9 mouse cellular contexts compared by ENCODE assay signal in genomic region chr9:23462949-23463608, GRCm38 (mm10).
DNase-seq lines count a peak whose midpoint lies in the region; ATAC-seq and TF ChIP-seq lines count a peak whose summit lies in the region.
"Had no signal": no experiment of that assay in that cellular context is flagged by ENCODE, and none has a peak within 500 bp of the region (broad histone marks: within the 10 kb centered on the region; RNA-seq: fewer than 3 reads in every experiment).

No protein-coding gene starts in this region.

- no peak overlapping the region for H3K4me2 ChIP-seq in lung, postnatal 0 days (replicated peaks; ENCODE audit: low read depth, low read length)
- H3K4me2 ChIP-seq in hindbrain, embryonic 15.5 days = no peak overlapping the region

- H3K9ac ChIP-seq in lung, postnatal 0 days (replicated peaks; ENCODE audit: low read depth) = no peak overlapping the region
- no peak overlapping the region for H3K9ac ChIP-seq in hindbrain, embryonic 15.5 days

- TF ChIP-seq POLR2A in lung, adult 2 months (IDR thresholded peaks at IDR 0.05; ENCODE audit: borderline replicate concordance, extremely low read depth, low read depth, low read length) = no peak

- peak; percentile 67 for TF ChIP-seq CTCF in lung, postnatal 0 days (IDR thresholded peaks at IDR 0.05)
- no peak for TF ChIP-seq CTCF in lung, adult 2 months (IDR thresholded peaks at IDR 0.05; ENCODE audit: insufficient read depth, low read length)

- ATAC-seq in lung, postnatal 0 days = no peak
- ATAC-seq in hindbrain, embryonic 15.5 days (ENCODE audit: low FRiP score, low read depth) = peak; percentile 82
- no peak for ATAC-seq in granulocyte monocyte progenitor cell, adult 5-6 weeks (replicated peaks; ENCODE audit: poor library complexity, severe bottlenecking)

- H3K4me1 ChIP-seq in lung, postnatal 0 days (ENCODE audit: insufficient read depth, low read depth, low read length) = no peaks in the 10 kb centered on the region
- peaks cover 4% of the 10 kb centered on the region; the same call in 1 of the 2 replicates for H3K4me1 ChIP-seq in lung, adult 2 months (ENCODE audit: control insufficient read depth, insufficient read depth, low read length)
- H3K4me1 ChIP-seq in hindbrain, embryonic 15.5 days (replicated peaks) = 0 out of 2 replicates have a peak, but pooled peaks cover 3% of the 10 kb centered on the region
- H3K4me1 ChIP-seq: megakaryocyte, embryonic 14.5 days had no signal

- H3K27ac ChIP-seq in lung, postnatal 0 days (ENCODE audit: low read length) = no peak overlapping the region
- H3K27ac ChIP-seq in hindbrain, embryonic 15.5 days (replicated peaks) = no peak overlapping the region

- no peak overlapping the region for H3K4me3 ChIP-seq in lung, postnatal 0 days (ENCODE audit: low read depth, low read length)
- H3K4me3 ChIP-seq in lung, adult 2 months (replicated peaks; ENCODE audit: extremely low read depth, low read depth, low read length) = no peak overlapping the region
- no peak overlapping the region for H3K4me3 ChIP-seq in hindbrain, embryonic 15.5 days
- H3K4me3 ChIP-seq: erythroblast, embryonic 14.5 days; megakaryocyte, embryonic 14.5 days had no signal

- H3K36me3 ChIP-seq in lung, postnatal 0 days (ENCODE audit: insufficient read depth, low read length) = no peaks in the 10 kb centered on the region
- no peaks in the 10 kb centered on the region for H3K36me3 ChIP-seq in hindbrain, embryonic 15.5 days

- intact Hi-C loops in left cerebral cortex, postnatal 4 days (cut with DNase I) = loop anchor here (5.0 kb wide), 1 partner anchor 724 kb away; no protein-coding TSS in a partner anchor

- WGBS in lung, postnatal 0 days = 35% methylated on average over 3 of the region's 3 CpGs
- WGBS in lung, adult 2 months = 36% methylated on average over 3 of the region's 3 CpGs
- WGBS in hindbrain, embryonic 15.5 days = 46% methylated on average over 3 of the region's 3 CpGs

- no peaks in the 10 kb centered on the region for H3K9me3 ChIP-seq in lung, postnatal 0 days (ENCODE audit: low read length)
- no peaks in the 10 kb centered on the region for H3K9me3 ChIP-seq in hindbrain, embryonic 15.5 days
- H3K9me3 ChIP-seq: megakaryocyte, embryonic 14.5 days had no signal

- no peaks in the 10 kb centered on the region for H3K27me3 ChIP-seq in lung, postnatal 0 days (replicated peaks; ENCODE audit: insufficient read depth, low read length)
- H3K27me3 ChIP-seq in hindbrain, embryonic 15.5 days = no peaks in the 10 kb centered on the region
- H3K27me3 ChIP-seq: megakaryocyte, embryonic 14.5 days had no signal

- no peak for TF ChIP-seq EP300 in lung, postnatal 0 days (IDR thresholded peaks at IDR 0.05)

- peak; percentile 70 for DNase-seq in lung, postnatal 0 days (ENCODE audit: low spot score)
- no peak for DNase-seq in lung, adult 2 months
- peak; percentile 68 for DNase-seq in embryo, embryonic 10 days (ENCODE audit: low spot score)
- DNase-seq in left cerebral cortex, postnatal 4 days = peak; percentile 68
- DNase-seq in right cerebral cortex, postnatal 4 days = peak; percentile 35
